ENCODE assay signal across 28 mouse cellular contexts in the genomic region with DNA sequence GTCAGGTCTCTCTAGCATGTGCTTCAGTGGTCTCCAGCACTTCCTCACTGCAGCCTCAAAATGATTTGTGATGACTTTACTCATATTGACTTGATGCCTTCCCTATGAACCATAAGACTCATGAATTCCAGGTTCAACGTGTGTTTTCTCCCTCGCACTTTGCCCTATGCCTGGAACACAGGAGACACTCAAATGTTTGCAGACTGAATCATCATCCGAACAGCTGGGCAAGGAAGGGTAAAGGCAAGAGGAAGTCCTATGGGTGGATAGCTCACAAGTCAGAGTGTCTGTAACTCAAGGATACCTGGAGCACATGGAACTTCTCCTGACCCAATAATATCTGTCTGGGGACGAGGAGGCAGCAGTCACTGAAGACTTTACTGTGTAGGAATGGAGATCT. TPM values are rescaled to one million over a fixed set of nuclear protein-coding genes. Genes with fewer than 3 reads are reported as not detected.
DNase-seq lines count a peak whose midpoint lies in the region; ATAC-seq and TF ChIP-seq lines count a peak whose summit lies in the region.
"Had no signal": no experiment of that assay in that cellular context is flagged by ENCODE, and none has a peak within 500 bp of the region (broad histone marks: within the 10 kb centered on the region; RNA-seq: fewer than 3 reads in every experiment).

No protein-coding gene starts in this region.

- H3K27ac ChIP-seq in heart, embryonic 16.5 days (ENCODE audit: low read length): peak overlapping the region; percentile 86
- peak overlapping the region; percentile 94; the same call in 1 of the 2 replicates for H3K27ac ChIP-seq in embryonic fibroblast, embryonic 13.5 days (ENCODE audit: insufficient read depth, low read length)
- peak overlapping the region; percentile 95 for H3K27ac ChIP-seq in small intestine, adult 2 months (ENCODE audit: insufficient read depth, low read depth, low read length)
- no peak overlapping the region for H3K27ac ChIP-seq in forebrain, embryonic 12.5 days
- H3K27ac ChIP-seq: embryonic facial prominence, embryonic 15.5 days; forebrain, embryonic 10.5 days; limb, embryonic 12.5 days; liver, embryonic 14.5 days; neural tube, embryonic 13.5 days had no signal

- 78% methylated on average over 4 of the region's 4 CpGs for WGBS in heart, embryonic 16.5 days
- WGBS in small intestine, adult 2 months: 28% methylated on average over 4 of the region's 4 CpGs
- WGBS in forebrain, embryonic 12.5 days: 88% methylated on average over 4 of the region's 4 CpGs

- H3K9me3 ChIP-seq in heart, embryonic 16.5 days (replicated peaks; ENCODE audit: control insufficient read depth, low read length): no peaks in the 10 kb centered on the region
- H3K9me3 ChIP-seq in forebrain, embryonic 12.5 days: no peaks in the 10 kb centered on the region
- H3K9me3 ChIP-seq: embryonic facial prominence, embryonic 15.5 days; forebrain, embryonic 10.5 days; kidney, embryonic 15.5 days; limb, embryonic 12.5 days; lung, embryonic 15.5 days; neural tube, embryonic 13.5 days; stomach, embryonic 15.5 days had no signal

- no peak for TF ChIP-seq POLR2A in embryonic fibroblast, embryonic 13.5 days (IDR thresholded peaks at IDR 0.05; ENCODE audit: low read depth, low read length)
- TF ChIP-seq POLR2A in small intestine, adult 2 months (IDR thresholded peaks at IDR 0.05; ENCODE audit: low read depth, low read length): no peak

- H3K4me3 ChIP-seq in heart, embryonic 16.5 days (ENCODE audit: low read length): no peak overlapping the region
- H3K4me3 ChIP-seq in embryonic fibroblast, embryonic 13.5 days (ENCODE audit: insufficient read depth, low read length): no peak overlapping the region
- no peak overlapping the region for H3K4me3 ChIP-seq in small intestine, adult 2 months (ENCODE audit: low read depth, low read length)
- no peak overlapping the region for H3K4me3 ChIP-seq in forebrain, embryonic 12.5 days (replicated peaks)
- H3K4me3 ChIP-seq: embryonic facial prominence, embryonic 15.5 days; forebrain, embryonic 10.5 days; kidney, embryonic 15.5 days; limb, embryonic 12.5 days; lung, embryonic 15.5 days; neural tube, embryonic 13.5 days; stomach, embryonic 15.5 days had no signal

- ATAC-seq in heart, embryonic 16.5 days (replicated peaks; ENCODE audit: extremely low read depth, insufficient read depth, low FRiP score): no peak
- ATAC-seq in forebrain, embryonic 12.5 days (ENCODE audit: low FRiP score): no peak
- ATAC-seq: forebrain, postnatal 0 days; hindbrain, embryonic 16.5 days had no signal

- no peak for TF ChIP-seq CTCF in embryonic fibroblast, embryonic 13.5 days (IDR thresholded peaks at IDR 0.05; ENCODE audit: borderline replicate concordance, insufficient read depth, low read length)
- TF ChIP-seq CTCF in small intestine, adult 2 months (IDR thresholded peaks at IDR 0.05; ENCODE audit: extremely low read depth, insufficient read length, insufficient replicate concordance, low read depth, low read length): no peak

- H3K27me3 ChIP-seq in heart, embryonic 16.5 days (ENCODE audit: control insufficient read depth, insufficient read depth, low read length): no peaks in the 10 kb centered on the region
- no peaks in the 10 kb centered on the region for H3K27me3 ChIP-seq in small intestine, adult 2 months (ENCODE audit: control insufficient read depth, insufficient read depth, low read length)
- no peaks in the 10 kb centered on the region for H3K27me3 ChIP-seq in forebrain, embryonic 12.5 days
- H3K27me3 ChIP-seq: kidney, embryonic 15.5 days; limb, embryonic 12.5 days; lung, embryonic 15.5 days; neural tube, embryonic 13.5 days; stomach, embryonic 15.5 days had no signal

- H3K36me3 ChIP-seq in heart, embryonic 16.5 days (ENCODE audit: control insufficient read depth, insufficient read depth): no peaks in the 10 kb centered on the region
- no peaks in the 10 kb centered on the region for H3K36me3 ChIP-seq in small intestine, adult 2 months (ENCODE audit: control insufficient read depth, insufficient read depth, low read length)
- no peaks in the 10 kb centered on the region for H3K36me3 ChIP-seq in forebrain, embryonic 12.5 days (replicated peaks)
- H3K36me3 ChIP-seq: embryonic facial prominence, embryonic 15.5 days; forebrain, embryonic 10.5 days; kidney, embryonic 15.5 days; limb, embryonic 12.5 days; lung, embryonic 15.5 days; neural tube, embryonic 13.5 days; stomach, embryonic 15.5 days had no signal

- no peak overlapping the region for H3K9ac ChIP-seq in heart, embryonic 16.5 days (ENCODE audit: low read length)
- H3K9ac ChIP-seq in forebrain, embryonic 12.5 days: no peak overlapping the region
- H3K9ac ChIP-seq: embryonic facial prominence, embryonic 15.5 days; forebrain, postnatal 0 days; kidney, embryonic 15.5 days; limb, embryonic 12.5 days; liver, embryonic 14.5 days; lung, embryonic 15.5 days; neural tube, embryonic 13.5 days; stomach, embryonic 15.5 days had no signal

- no peak overlapping the region for H3K4me2 ChIP-seq in heart, embryonic 16.5 days (ENCODE audit: low read depth, low read length)
- no peak overlapping the region for H3K4me2 ChIP-seq in forebrain, embryonic 12.5 days
- H3K4me2 ChIP-seq: embryonic facial prominence, embryonic 15.5 days; heart, embryonic 11.5 days; kidney, embryonic 15.5 days; limb, embryonic 12.5 days; lung, embryonic 15.5 days; neural tube, embryonic 13.5 days; stomach, embryonic 15.5 days had no signal

- H3K4me1 ChIP-seq in heart, embryonic 16.5 days (ENCODE audit: control insufficient read depth, insufficient read depth, low read length): peaks cover 55% of the 10 kb centered on the region
- peaks cover 12% of the 10 kb centered on the region for H3K4me1 ChIP-seq in embryonic fibroblast, embryonic 13.5 days (ENCODE audit: control insufficient read depth, insufficient read depth, low read length)
- peaks cover 34% of the 10 kb centered on the region for H3K4me1 ChIP-seq in small intestine, adult 2 months (ENCODE audit: control insufficient read depth, insufficient read depth, insufficient read length, low read length)
- H3K4me1 ChIP-seq in forebrain, embryonic 12.5 days: peaks cover 6% of the 10 kb centered on the region; the same call in 1 of the 2 replicates
- H3K4me1 ChIP-seq: forebrain, embryonic 10.5 days had no signal

- no peak for DNase-seq in heart, postnatal 25 days (ENCODE audit: low spot score)
- peak; percentile 61 for DNase-seq in 3T3-L1 (ENCODE audit: low read depth, low spot score)
- DNase-seq in left cerebral cortex, postnatal 36 days (ENCODE audit: low spot score in 2 of 2): no peak
- DNase-seq: adrenal gland, postnatal 14 days; cerebellum, adult 9-10 months; forebrain, postnatal 0 days; gastrocnemius, postnatal 36 days; kidney, adult 11 months; layer of hippocampus, postnatal 36 days; lung, postnatal 36 days; midbrain, embryonic 14.5 days; right cerebral cortex, postnatal 4 days; thymus, adult 2 months; thymus, postnatal 4 days had no signal

- intact Hi-C loops in heart, postnatal 25 days (cut with DNase I): no loop called here
- intact Hi-C loops in left cerebral cortex, postnatal 36 days (cut with DNase I): no loop called here

RNA-seq across cellular contexts. Expression of gene Sorbs1, which starts 37.1 kb away (rescaled TPM):
- 141 and 152 TPM in 2 replicates for polyA plus RNA-seq in heart, embryonic 16.5 days (2015; fragmentation: Nextera tagmentation; extraction: Ambion mirVana)
- total RNA-seq in heart, postnatal 25 days (2021): 100 to 1,000 TPM; 604 to 684 TPM
- polyA plus RNA-seq in embryonic fibroblast, embryonic 13.5 days (2011; ENCODE audit: insufficient read length, low read depth, missing spikeins): 111 and 180 TPM in 2 replicates
- 8.8 and 13.2 TPM in 2 replicates for polyA plus RNA-seq in small intestine, adult 2 months (2012; rRNA removed)
- polyA plus RNA-seq in forebrain, embryonic 12.5 days (2016; fragmentation: Nextera tagmentation; extraction: Ambion mirVana): 66.8 and 69.3 TPM in 2 replicates
- total RNA-seq in left cerebral cortex, postnatal 36 days (2021): 100 to 1,000 TPM; 111 to 167 TPM
